Mouse (Mus musculus) CH12.LX (cell line): ENCODE data around the gene Prr13. TPM values are rescaled to one million over a fixed set of nuclear protein-coding genes. Genes with fewer than 3 reads are reported as not detected.

Source experiments
- DNase-seq: peaks from one replicate; pipeline ENCODE4 v3.0.0-alpha.2; 2013; ENCODE audit errors: extremely low read depth
- H3K27ac ChIP-seq: 2 replicates; pipeline ENCODE4 v1.5.1; 2012; ENCODE audit warnings: low read depth, mild to moderate bottlenecking, control low read depth, moderate library complexity; ENCODE audit not compliant: insufficient read depth
- H3K27me3 ChIP-seq: replicated peaks from 2 replicates; pipeline ENCODE3; 2012; ENCODE audit warnings: inconsistent platforms
- H3K36me3 ChIP-seq, 2 experiments: replicated peaks in 1 of 2; 2 replicates each; pipeline versions ENCODE3 to v1.6.1; 2012; ENCODE audit warnings: inconsistent platforms in 1 of 2, low read length in 1 of 2, mild to moderate bottlenecking in 1 of 2, mixed read lengths in 1 of 2, moderate library complexity in 1 of 2; ENCODE audit not compliant: control insufficient read depth in 1 of 2, insufficient read depth in 1 of 2
- H3K4me1 ChIP-seq, 2 experiments: 2 replicates each; pipeline ENCODE4 v1.6.1; 2012; ENCODE audit warnings: inconsistent platforms in 1 of 2, moderate library complexity in 1 of 2; ENCODE audit not compliant: insufficient read depth in 2 of 2, control insufficient read depth in 1 of 2
- H3K4me2 ChIP-seq: 2 replicates; pipeline ENCODE4 v1.6.1; 2012; ENCODE audit warnings: low read depth, mild to moderate bottlenecking, control low read depth; ENCODE audit not compliant: poor library complexity, insufficient read depth, severe bottlenecking
- H3K4me3 ChIP-seq, 3 experiments: fragments of 150-350 bp in 1 of 3; sonication (generic) in 1 of 3; replicated peaks in 1 of 3; 2 replicates each; pipeline versions ENCODE3 to v1.5.1; 2011 to 2012; ENCODE audit warnings: low read depth in 2 of 3, low read length in 2 of 3, mild to moderate bottlenecking in 2 of 3, moderate library complexity in 2 of 3, control low read depth in 1 of 3, improper control_type of control experiment in 1 of 3, inconsistent platforms in 1 of 3, mixed read lengths in 1 of 3; ENCODE audit not compliant: poor library complexity in 1 of 3
- H3K79me2 ChIP-seq: replicated peaks from 2 replicates; pipeline ENCODE4 v1.6.1; 2012; ENCODE audit warnings: mild to moderate bottlenecking, moderate library complexity; ENCODE audit not compliant: control insufficient read depth, poor library complexity, insufficient read depth, severe bottlenecking; ENCODE audit errors: extremely low read depth
- H3K9ac ChIP-seq: 2 replicates; pipeline ENCODE4 v1.6.1; 2012; ENCODE audit warnings: low read depth, mild to moderate bottlenecking, control low read depth, moderate library complexity; ENCODE audit not compliant: insufficient read depth
- H3K9me3 ChIP-seq: replicated peaks from 2 replicates; pipeline ENCODE3; 2012; ENCODE audit warnings: low read length, inconsistent platforms, mixed read lengths
- BHLHE40 ChIP-seq: IDR thresholded peaks from 2 replicates; pipeline ENCODE4 v1.6.1; 2011; ENCODE audit warnings: mild to moderate bottlenecking, low read depth, low read length, improper control_type of control experiment
- ELF1 ChIP-seq: IDR thresholded peaks from 2 replicates; pipeline ENCODE4 v1.6.1; 2014; ENCODE audit warnings: low read depth, mild to moderate bottlenecking, inconsistent platforms, low read length, improper control_type of control experiment
- EP300 ChIP-seq: IDR thresholded peaks from 2 replicates; pipeline ENCODE4 v1.6.1; 2011; ENCODE audit warnings: low read length, improper control_type of control experiment
- ETS1 ChIP-seq: conservative IDR thresholded peaks from 2 replicates; pipeline ENCODE4 v1.6.1; 2012; ENCODE audit warnings: low read depth, mild to moderate bottlenecking, inconsistent platforms, low read length, improper control_type of control experiment, moderate library complexity
- GABPA ChIP-seq: IDR thresholded peaks from 2 replicates; pipeline ENCODE4 v1.6.1; 2012; ENCODE audit warnings: low read depth, low read length, improper control_type of control experiment, inconsistent platforms; ENCODE audit not compliant: insufficient replicate concordance
- HCFC1 ChIP-seq: IDR thresholded peaks from 2 replicates; pipeline ENCODE4 v1.6.1; 2012; ENCODE audit warnings: low read depth, mild to moderate bottlenecking, inconsistent platforms, low read length, improper control_type of control experiment
- IRF4 ChIP-seq: IDR thresholded peaks from 2 replicates; pipeline ENCODE4 v1.6.1; 2014; ENCODE audit warnings: low read depth, mild to moderate bottlenecking, inconsistent platforms, low read length, improper control_type of control experiment
- JUN ChIP-seq: IDR thresholded peaks from 2 replicates; pipeline ENCODE4 v1.6.1; 2011; ENCODE audit warnings: low read depth, mild to moderate bottlenecking, low read length, improper control_type of control experiment, moderate library complexity; ENCODE audit not compliant: insufficient read depth
- MAFK ChIP-seq: IDR thresholded peaks from 2 replicates; pipeline ENCODE4 v1.6.1; 2011; ENCODE audit warnings: low read length, improper control_type of control experiment; ENCODE audit not compliant: insufficient replicate concordance
- MYC ChIP-seq: IDR thresholded peaks from 2 replicates; pipeline ENCODE4 v1.6.1; 2011; ENCODE audit warnings: low read depth, mild to moderate bottlenecking, improper control_type of control experiment, low read length
- NRF1 ChIP-seq: IDR thresholded peaks from 2 replicates; pipeline ENCODE4 v1.6.1; 2014; ENCODE audit warnings: low read depth, mild to moderate bottlenecking, inconsistent platforms, low read length, improper control_type of control experiment, moderate library complexity
- POLR2AphosphoS2 ChIP-seq: IDR thresholded peaks from 2 replicates; pipeline ENCODE4 v1.6.1; 2011; ENCODE audit warnings: low read depth, low read length, improper control_type of control experiment
- RCOR1 ChIP-seq: conservative IDR thresholded peaks from 2 replicates; pipeline ENCODE4 v1.6.1; 2012; ENCODE audit warnings: low read depth, mild to moderate bottlenecking, inconsistent platforms, low read length, improper control_type of control experiment
- SIN3A ChIP-seq: IDR thresholded peaks from 2 replicates; pipeline ENCODE4 v1.6.1; 2012; ENCODE audit warnings: low read length, improper control_type of control experiment, inconsistent platforms
- SMC3 ChIP-seq: IDR thresholded peaks from 2 replicates; pipeline ENCODE4 v1.6.1; 2011; ENCODE audit warnings: low read depth, low read length, improper control_type of control experiment
- TBP ChIP-seq: conservative IDR thresholded peaks from 2 replicates; pipeline ENCODE4 v1.6.1; 2011; ENCODE audit warnings: low read depth, low read length, improper control_type of control experiment
- UBTF ChIP-seq: IDR thresholded peaks from 2 replicates; pipeline ENCODE4 v1.6.1; 2012; ENCODE audit warnings: low read depth, mild to moderate bottlenecking, inconsistent platforms, low read length, improper control_type of control experiment, moderate library complexity
- USF2 ChIP-seq: conservative IDR thresholded peaks from 2 replicates; pipeline ENCODE4 v1.6.1; 2011; ENCODE audit warnings: low read depth, low read length, improper control_type of control experiment
- ZC3H11A ChIP-seq: IDR thresholded peaks from 2 replicates; pipeline ENCODE4 v1.6.1; 2012; ENCODE audit warnings: low read depth, mild to moderate bottlenecking, inconsistent platforms, low read length, improper control_type of control experiment
- ZNF384 ChIP-seq: IDR thresholded peaks from 2 replicates; pipeline ENCODE4 v1.6.1; 2012; ENCODE audit warnings: low read depth, low read length, improper control_type of control experiment, inconsistent platforms
- dilution Hi-C: fragments of 300-500 bp; cut with MboI; formaldehyde crosslinking; loops from 2 replicates; pipeline ENCODE4 v1.14.3; 2020; ENCODE audit warnings: low sequenced_read_pairs; ENCODE audit not compliant: extremely low pct_unique_long_range_greater_than_20kb, extremely low pct_ligation_motif_present
- in situ Hi-C: fragments of 300-500 bp; cut with MboI; formaldehyde crosslinking; loops from 3 replicates; pipeline ENCODE4 v1.14.3; 2019; ENCODE audit warnings: low sequenced_read_pairs, low pct_ligation_motif_present, low pct_unique_long_range_greater_than_20kb, mixed read lengths
- polyA plus RNA-seq: library from polyadenylated mRNA; unstranded; fragments of >175 nt; gene quantifications from 2 replicates; pipeline ENCODE4 v1.2.1, GENCODE M21; 2012; ENCODE audit warnings: low read depth; ENCODE audit not compliant: insufficient read length
- total RNA-seq, 2 experiments: library from RNA; depleted of rRNA; stranded (reverse); fragments of 300-350 nt in 1 of 2; fragments of >200 nt in 1 of 2; gene quantifications; 2 replicates each; pipeline ENCODE4 v1.2.3; 2012 to 2014

Gene Prr13
- total and polyA plus RNA-seq, 3 experiments = 32.2 to 131 (median 36.4) TPM

DNA sequence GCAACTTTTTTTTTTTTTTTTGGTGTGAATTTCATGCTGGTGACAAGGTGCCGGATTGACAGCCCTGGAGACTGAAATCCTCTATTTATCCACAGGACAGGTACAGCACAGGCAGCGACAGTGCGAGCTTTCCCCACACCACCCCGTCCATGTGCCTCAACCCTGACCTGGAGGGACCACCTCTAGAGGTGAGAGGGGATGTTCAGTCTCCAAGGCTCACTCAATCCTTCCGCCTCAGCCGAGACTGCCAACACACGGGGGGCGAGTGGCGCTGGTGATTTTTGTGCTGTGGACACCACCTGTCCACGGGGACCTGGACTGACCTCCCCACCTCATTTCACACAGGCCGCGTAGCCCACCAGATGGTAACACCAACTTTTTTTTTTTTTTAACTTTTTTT, 27.0 kb downstream of the Prr13 start:
- Histone ChIP-seq H3K36me3 (peaks cover 65 to 99% of the 10 kb centered on the region in 2 experiments), H3K27ac (no peak overlapping the region), H3K27me3 (no peaks in the 10 kb centered on the region), H3K9ac (no peak overlapping the region), H3K4me3 (no peak overlapping the region), H3K9me3 (no peaks in the 10 kb centered on the region), H3K4me1 (peaks cover 0 to 9% of the 10 kb centered on the region in 2 experiments; a peak in 2 of 4 replicates), H3K4me2 (no peak overlapping the region), H3K79me2 (peaks cover 46% of the 10 kb centered on the region)
- dilution Hi-C loops (no loop called here), in situ Hi-C loops (no loop called here)
- no peak for TF ChIP-seq USF2
- no peak for TF ChIP-seq RCOR1
- TF ChIP-seq HCFC1 = no peak
- no peak for TF ChIP-seq ZNF384
- TF ChIP-seq TBP = no peak
- no peak for TF ChIP-seq JUN
- TF ChIP-seq IRF4 = no peak
- TF ChIP-seq BHLHE40 = no peak
- TF ChIP-seq MAFK = no peak
- no peak for TF ChIP-seq MYC
- TF ChIP-seq NRF1 = no peak
- no peak for TF ChIP-seq SIN3A
- no peak for TF ChIP-seq GABPA
- no peak for TF ChIP-seq UBTF
- TF ChIP-seq SMC3 = no peak
- TF ChIP-seq ZC3H11A = no peak
- no peak for TF ChIP-seq POLR2AphosphoS2
- DNase-seq = no peak

DNA sequence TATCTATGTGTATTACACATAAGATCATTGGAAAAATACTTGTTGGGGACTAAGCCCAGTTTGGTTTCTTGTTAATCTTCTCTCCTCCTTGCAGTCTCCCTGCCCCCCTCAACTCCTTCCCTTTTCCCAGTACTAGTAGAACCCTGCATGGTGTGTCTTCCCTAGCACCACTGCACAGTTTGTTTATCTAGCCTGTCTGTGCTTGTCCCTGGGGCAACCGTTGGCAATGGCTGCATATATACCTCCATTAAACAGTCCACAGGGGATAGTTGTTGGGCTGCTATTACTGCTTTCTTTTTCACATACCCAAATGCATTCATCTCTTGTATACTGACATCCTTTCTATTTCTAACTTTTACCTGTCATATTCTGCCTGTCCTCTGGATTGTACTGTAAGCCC, 28.8 kb downstream of the Prr13 start:
- DNase-seq = no peak
- dilution Hi-C loops (no loop called here), in situ Hi-C loops (no loop called here)
- Histone ChIP-seq H3K27ac (no peak overlapping the region), H3K27me3 (no peaks in the 10 kb centered on the region), H3K36me3 (peaks cover 66 to 99% of the 10 kb centered on the region in 2 experiments), H3K79me2 (peaks cover 36% of the 10 kb centered on the region), H3K9me3 (no peaks in the 10 kb centered on the region), H3K4me2 (no peak overlapping the region), H3K9ac (no peak overlapping the region), H3K4me1 (no peaks in the 10 kb centered on the region), H3K4me3 (no peak overlapping the region)
- TF ChIP-seq EP300 = no peak
- no peak for TF ChIP-seq ETS1
- TF ChIP-seq GABPA = no peak
- no peak for TF ChIP-seq ELF1
